Mouse (Mus musculus): Measurements from ENCODE around the gene Snupn. TPM values are rescaled to one million over a fixed set of nuclear protein-coding genes. Genes with fewer than 3 reads are reported as not detected.
A peak's percentile ranks its signal among the peaks of the same experiment; 100 is the strongest.
"Not testable (repeated sequence)": the region's sequence is repeated elsewhere in the genome, so short reads cannot be mapped to it uniquely, and the experiment has no call there.

Snupn gene
- total RNA-seq, 2 experiments from 2014 or later, result 16.7 to 16.9 TPM

DNA sequence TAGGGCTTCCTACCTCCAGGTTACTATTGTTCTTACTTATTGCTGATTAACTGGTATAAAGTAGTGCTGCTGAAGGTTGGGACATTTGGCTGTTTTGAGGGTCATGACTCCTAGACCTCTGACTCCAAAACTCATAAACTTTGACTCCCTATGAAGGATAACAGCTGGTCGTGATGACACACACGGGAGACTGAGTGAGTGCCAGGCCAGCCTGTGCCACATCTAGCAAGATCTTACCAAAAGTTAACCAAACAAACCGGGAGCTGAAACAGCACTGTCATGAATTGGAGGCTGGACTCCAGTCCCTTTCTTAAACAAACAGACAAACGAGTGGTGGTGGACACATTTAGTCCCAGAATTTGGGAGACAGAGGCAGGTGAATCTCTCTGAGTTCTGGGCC lies 21.2 kb upstream of the Snupn start:
- no peak for DNase-seq

DNA sequence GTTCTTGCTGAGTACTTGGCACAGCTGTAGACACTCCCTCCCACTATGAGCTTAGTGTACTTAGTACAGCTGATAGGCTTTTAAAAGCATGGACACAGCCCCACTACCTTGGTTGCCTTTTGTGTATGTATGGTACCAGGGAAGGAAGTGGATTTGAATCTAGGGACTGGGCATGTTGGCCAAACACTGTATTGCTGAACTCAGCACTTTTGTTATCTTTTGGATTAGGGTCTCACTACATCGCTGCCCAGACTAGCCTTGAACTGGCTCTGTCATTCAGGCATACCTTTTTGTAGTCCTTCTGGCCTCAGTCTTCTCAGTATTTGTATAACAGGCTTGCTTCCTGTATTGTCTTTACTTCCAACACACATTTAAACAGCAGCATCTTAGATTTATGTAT lies 20.1 kb upstream of the Snupn start:
- no peak for DNase-seq
- intact Hi-C loops (cut with DNase I), result no loop called here

More for the DNA sequence above, 21.2 kb upstream of the Snupn start:
- intact Hi-C loops (cut with DNase I), result no loop called here

GRCm38 (mm10) chr9:56936861-56937222 lies 13.8 kb upstream of the Snupn start:
- intact Hi-C loops (cut with DNase I), result no loop called here
- no peak for DNase-seq

- intact Hi-C loops (cut with DNase I), result no loop called here
- DNase-seq, result peak; percentile 87
Observed at GRCm38 (mm10) chr9:56937223-56938160, 13.2 kb upstream of the Snupn start, which contains the start of gene Imp3. Gene Imp3, plus strand, starts transcription at chr9:56937475.

- intact Hi-C loops (cut with DNase I), result no loop called here
Observed at GRCm38 (mm10) chr9:56938374-56938773, 12.3 kb upstream of the Snupn start.

DNA sequence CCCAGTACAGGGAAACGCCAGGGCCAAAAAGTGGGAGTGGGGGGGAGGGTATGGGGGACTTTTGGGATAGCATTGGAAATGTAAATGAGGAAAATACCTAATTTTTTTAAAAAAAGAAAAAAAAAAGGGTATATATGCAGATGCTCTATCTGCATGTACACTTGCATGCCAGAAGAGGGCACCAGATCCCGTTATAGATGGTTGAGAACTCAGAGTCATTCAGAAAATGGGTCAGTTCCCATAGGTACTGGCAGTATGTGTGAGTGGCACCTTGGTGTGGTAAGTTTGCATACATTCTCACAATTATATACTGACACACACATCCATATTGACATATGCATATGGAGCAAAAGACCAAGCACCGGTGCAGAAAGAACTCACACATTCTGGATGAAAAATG lies 3.2 kb upstream of the Snupn start:
- DNase-seq, result peak; percentile 36
- intact Hi-C loops (cut with DNase I), result not testable (repeated sequence)

More at GRCm38 (mm10) chr9:56938374-56938773, 12.3 kb upstream of the Snupn start:
- DNase-seq, result no peak

DNA sequence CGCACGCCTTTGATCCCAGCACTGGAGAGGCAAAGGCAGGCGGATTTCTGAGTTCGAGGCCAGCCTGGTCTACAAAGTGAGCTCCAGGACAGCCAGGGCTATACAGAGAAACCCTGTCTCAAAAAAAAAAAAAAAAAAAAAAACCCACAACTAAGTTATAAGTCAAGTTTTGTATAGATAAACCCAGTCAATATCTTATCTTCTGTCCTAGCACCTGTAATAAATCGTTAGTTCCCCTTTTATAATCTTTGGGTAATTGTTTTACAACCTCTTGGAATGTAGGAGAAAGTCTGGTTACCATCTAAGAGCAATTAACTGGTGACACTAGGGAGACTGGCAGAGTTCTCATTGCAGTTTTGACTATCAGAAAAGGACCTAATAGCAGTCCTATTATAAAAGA lies 2.0 kb upstream of the Snupn start:
- intact Hi-C loops (cut with DNase I), result not testable (repeated sequence)

DNA sequence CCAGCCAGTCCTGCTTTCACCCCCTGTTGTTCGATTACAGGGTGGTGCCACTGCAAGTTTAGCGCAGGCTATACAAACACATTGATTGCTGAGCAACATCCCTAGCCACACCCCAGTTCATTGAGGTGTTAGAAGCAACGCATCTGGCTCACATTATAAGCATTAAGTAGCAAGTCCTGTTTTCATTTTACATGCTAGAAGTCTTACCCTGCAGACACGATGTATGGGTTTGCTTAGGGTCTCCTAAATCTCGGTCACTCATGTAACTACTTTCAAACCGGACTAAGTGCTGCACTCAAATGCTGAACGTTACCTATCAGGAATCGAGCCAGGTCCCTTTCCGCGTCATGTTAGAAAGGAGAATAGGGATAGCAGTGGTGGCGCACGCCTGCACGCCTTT lies 911 bp upstream of the Snupn start:
- intact Hi-C loops (cut with DNase I), result no loop called here
- no peak for DNase-seq

More for the DNA sequence above, 2.0 kb upstream of the Snupn start:
- DNase-seq, result not testable (repeated sequence)

GRCm38 (mm10) chr9:56953562-56953961 lies 2.9 kb downstream of the Snupn start:
- DNase-seq, result no peak
- intact Hi-C loops (cut with DNase I), result no loop called here

DNA sequence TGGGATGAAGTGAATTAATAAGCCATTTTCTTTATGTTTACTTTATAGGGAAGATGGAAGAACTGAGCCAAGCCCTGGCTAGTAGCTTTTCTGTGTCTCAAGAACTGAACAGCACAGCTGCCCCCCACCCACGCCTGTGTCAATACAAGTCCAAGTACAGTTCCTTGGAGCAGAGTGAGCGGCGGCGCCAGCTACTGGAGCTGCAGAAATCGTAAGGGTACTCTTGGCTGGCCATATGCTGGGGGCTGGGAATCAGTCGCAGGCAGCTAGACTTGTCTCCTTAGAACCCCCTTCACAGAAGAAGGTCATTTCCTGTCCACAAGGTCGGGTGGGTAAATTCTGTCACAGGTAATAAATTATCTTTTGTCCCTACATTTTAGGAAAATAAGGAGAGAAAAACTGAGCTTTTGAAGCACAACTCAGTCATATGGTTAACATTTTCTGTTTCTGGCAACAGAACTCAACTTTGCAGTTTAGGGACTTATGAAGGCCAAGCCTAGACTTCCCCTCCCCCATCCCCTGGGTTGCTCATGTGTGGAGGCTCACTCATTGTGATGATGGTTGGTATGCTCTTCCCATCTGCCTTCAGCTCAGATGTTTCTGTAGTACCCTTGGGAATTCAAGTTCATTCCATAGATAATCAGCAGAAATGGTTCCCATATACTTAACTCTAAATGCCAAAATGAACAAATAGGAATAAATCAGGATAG lies 6.4 kb downstream of the Snupn start:
- no peak for DNase-seq
- intact Hi-C loops (cut with DNase I), result no loop called here

DNA sequence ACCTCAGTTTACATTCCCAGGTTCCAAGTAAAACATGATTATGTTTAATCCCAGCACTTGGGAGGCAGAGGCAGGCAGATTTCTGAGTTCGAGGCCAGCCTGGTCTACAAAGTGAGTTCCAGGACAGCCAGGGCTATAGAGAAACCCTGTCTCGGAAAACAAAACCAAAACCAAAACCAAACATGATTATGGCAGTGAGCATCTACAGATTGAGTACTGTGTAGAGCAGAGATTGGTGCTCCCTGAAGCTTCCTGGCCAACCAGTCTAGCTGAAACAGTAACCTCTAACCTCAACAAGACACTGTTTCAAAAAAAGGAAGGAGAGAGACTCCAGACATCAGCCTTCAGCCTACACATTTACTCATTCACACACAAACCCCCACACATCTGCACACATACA lies 8.0 kb downstream of the Snupn start:
- no peak for DNase-seq
- intact Hi-C loops (cut with DNase I), result no loop called here

DNA sequence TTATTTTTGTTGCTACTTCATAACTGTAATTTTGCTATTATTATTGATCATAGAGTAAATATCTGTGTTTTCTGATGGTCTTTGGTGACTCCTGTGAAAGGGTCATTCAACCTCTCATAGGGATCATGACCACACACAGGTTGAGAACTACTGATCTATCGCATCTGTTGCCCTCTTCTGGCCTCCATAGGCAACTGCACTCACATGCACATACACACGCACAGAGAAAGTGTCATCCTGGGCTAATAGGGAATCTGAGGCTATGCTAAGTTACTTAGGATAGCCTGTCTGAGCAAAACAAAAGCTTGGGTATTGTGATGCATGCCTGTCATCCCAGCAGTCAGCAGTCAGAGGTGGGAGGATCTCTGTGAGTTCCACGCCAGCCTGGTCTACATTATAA lies 10.9 kb downstream of the Snupn start:
- intact Hi-C loops (cut with DNase I), result no loop called here
- DNase-seq, result no peak

DNA sequence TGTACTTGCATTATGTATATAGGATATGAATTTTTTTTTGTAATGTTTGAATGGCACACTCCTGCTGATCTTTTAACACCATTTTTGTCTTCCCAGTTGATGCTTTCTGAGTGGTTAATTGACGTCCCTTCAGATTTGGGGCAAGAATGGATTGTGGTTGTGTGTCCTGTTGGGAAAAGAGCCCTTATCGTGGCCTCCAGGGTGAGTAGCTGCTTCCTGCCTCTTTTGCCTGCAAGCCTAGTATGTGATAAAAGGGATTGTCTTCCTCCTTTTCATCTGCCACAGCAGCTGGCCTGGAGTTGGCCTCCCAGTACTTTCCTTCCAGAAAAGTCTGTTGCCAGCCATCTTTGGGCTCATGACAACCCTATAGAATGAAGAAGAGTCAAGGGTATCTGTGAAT lies 19.5 kb downstream of the Snupn start:
- intact Hi-C loops (cut with DNase I), result no loop called here
- no peak for DNase-seq

DNA sequence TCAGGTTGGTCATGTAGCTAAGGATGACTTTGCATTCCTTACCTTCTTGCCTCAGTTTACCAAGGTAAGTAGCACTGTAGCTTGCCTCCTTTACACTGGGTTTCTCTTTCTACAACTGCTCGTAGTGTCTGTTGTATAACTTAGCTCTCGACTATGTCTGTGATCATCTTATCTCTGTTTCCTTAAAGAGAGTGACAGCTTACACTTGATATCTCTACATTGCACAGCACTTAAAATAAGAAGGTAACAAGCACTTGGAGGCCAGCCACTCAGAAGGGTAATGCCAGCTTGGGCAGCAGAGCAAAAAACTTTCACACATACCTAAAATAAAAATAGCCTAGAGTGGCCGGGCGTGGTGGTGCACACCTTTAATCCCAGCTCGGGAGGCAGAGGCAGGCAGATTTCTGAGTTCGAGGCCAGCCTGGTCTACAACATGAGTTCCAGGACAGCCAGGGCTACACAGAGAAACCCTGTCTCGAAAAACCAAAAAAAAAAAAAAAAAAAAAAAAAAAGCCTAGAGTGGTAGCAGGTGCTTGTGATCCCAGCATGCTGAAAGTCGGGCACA lies 23.4 kb downstream of the Snupn start:
- intact Hi-C loops (cut with DNase I), result no loop called here
- no peak for DNase-seq

GRCm38 (mm10) chr9:56975199-56975598 lies 24.5 kb downstream of the Snupn start:
- DNase-seq, result no peak
- intact Hi-C loops (cut with DNase I), result no loop called here

DNA sequence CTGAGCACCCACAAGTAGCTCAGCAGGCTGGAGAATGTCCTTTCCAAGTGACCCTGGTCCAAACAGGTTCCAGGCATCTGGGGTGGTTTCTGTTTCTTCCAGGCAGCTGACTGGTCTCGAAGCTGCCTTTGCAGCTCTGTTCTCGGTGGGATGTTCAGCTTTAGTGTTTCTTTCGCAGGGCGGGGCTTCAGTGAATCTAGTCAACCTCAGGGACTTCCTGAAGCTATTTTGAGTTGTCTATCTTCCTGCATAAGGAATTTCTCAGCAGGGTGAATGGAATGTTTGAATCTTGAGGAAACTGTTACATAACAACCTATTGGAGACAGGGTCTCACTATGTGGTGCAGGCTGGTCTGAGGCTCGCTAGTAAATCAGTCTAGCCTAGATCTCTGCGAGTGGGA lies 29.5 kb downstream of the Snupn start:
- intact Hi-C loops (cut with DNase I), result no loop called here
- DNase-seq, result no peak

DNA sequence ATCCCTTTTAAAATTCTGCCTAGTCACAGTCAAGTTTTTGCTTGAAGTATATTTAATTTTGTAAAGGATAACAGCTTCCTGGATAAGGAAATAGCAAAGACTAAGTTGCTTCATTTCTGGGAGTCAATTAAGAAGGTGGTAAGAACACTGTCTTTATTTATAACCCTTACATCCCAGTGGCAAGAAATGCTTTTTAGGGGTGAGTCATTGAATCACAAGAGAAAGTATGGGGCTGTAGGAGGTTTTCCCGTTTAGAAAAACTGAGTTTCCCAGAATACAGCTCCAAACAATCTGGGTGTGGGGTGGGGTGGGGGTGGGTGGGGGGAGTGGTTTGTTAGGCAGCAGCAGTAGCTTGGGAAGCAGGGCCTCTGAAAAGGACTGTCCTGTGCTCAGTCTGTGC lies 30.8 kb downstream of the Snupn start:
- intact Hi-C loops (cut with DNase I), result no loop called here
- DNase-seq, result no peak

DNA sequence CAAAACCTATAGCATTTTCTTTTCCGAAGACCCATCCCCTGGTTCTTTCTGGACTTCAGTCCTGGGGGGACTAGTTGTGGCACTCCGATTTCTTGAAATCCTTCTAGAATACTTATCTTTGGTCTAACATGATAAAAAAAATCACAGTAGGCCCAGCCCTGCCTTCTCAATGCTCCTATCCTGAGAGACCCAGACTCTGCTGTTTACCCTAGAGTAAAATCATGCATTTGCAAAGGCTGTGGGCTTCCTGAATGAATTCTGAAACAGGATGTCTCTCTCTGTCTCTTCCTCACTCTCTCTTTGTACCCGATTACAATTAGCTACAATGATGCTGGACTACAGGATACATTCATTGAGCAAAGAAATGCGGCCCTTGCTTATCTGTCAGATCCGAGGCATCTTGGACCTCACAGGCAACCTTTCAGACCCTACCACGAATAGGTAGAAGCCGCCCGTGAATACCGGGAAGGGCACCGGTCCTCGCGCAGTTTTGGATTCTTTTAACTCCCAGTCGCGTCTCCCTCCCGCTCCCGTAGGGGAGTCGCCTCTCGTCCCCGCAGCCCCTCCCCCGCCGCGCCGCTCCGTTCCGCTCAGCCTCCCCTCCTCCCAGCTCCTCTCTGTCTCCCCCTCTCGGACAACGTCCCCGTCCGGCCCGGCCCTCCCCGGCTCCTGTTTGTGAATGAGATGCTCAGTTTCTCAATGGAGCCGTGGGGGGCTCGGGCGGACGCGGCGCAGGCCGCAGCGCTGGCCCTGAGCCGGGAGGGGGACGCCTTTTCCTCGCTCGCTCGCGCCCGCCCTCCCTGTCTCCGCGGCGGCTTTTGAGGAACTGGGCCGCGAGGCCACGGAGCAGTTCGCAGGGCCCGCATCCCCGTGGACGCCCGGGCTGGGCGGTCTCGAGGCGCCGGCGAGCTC lies 43.9 kb downstream of the Snupn start, which contains the start of gene Ptpn9:
Gene Ptpn9 (plus strand): TSS at position 638 of the 912 bp plus-strand sequence.
- intact Hi-C loops (cut with DNase I), result no loop called here
- peak; percentile 96 for DNase-seq

DNA sequence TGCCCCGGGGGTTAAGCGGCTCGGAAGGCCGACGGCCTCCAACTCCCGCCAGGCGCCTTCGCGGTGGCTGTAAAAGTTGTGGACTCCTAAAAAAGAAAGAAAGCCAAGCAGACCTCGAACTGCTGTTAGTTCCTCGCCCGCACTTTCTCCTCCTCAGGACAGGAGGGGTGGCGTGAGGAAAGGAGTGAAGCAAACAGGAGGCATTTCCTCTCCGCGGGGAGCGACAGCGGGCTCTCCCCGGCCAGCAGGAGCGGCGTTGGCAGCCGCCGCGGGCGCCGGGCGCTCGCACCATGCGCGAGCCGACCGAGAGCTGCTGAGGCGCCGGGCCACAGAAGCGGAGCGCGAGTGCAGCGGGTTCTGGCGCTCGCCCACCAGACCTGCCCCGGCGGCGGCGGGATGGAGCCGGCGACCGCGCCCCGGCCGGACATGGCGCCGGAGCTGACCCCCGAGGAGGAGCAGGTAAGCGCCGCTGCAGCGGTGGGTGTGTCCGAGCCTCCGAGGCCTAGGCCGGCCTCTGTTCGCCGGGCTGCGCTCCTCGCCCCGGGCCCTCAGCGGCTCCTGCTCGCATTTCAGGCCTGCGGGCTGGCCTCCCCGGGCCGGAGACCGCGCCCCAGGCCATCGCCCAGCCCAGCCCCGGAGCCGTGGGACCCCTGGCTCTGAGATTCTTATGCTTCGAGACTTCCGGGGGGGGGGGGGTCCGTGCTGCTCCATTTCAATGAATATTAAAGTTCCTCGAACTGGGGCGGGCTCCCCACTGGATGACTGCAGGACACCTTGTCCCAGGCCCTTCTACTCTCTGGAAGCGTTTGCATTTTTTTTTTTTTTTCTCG lies 44.7 kb downstream of the Snupn start:
- peak; percentile 53 for DNase-seq
- intact Hi-C loops (cut with DNase I), result no loop called here

- peak; percentile 8 for DNase-seq
- intact Hi-C loops (cut with DNase I), result no loop called here
Observed at GRCm38 (mm10) chr9:56996028-56996346, 45.3 kb downstream of the Snupn start.

All from left cerebral cortex, postnatal 4 days (tissue).